Mouse (Mus musculus): ENCODE results near the gene Bax. TPM values are rescaled to one million over a fixed set of nuclear protein-coding genes. Genes with fewer than 3 reads are reported as not detected.
A peak's percentile ranks its signal among the peaks of the same experiment; 100 is the strongest.

Gene Bax
- 161 and 176 TPM in 2 replicates for polyA plus RNA-seq (2015; fragmentation: Nextera tagmentation; extraction: Ambion mirVana)

- peak within 1 kb of the TSS; percentile 71 for H3K4me2 ChIP-seq
- peak; percentile 76 for ATAC-seq (ENCODE audit: borderline replicate concordance, extremely low read depth, low FRiP score, low TSS enrichment)
- peak within 1 kb of the TSS; percentile 65 for H3K9ac ChIP-seq
- no peaks in the 10 kb centered on the region for H3K27me3 ChIP-seq
- peaks cover 25% of the 10 kb centered on the region for H3K4me1 ChIP-seq
- H3K4me3 ChIP-seq = peak within 1 kb of the TSS; percentile 83
- peak within 1 kb of the TSS; percentile 73 for H3K27ac ChIP-seq
- peaks cover 30% of the 10 kb centered on the region for H3K36me3 ChIP-seq
- WGBS = 0% methylated on average over 50 of the region's 58 CpGs
- H3K9me3 ChIP-seq = no peaks in the 10 kb centered on the region
These were observed at the start of gene Bax for GRCm38 (mm10) chr7:45466283-45467089. TSS of gene Bax (minus strand) at chr7:45466898.

GRCm38 (mm10) chr7:45515436-45515835, 48.7 kb upstream of the Bax start:
- Histone ChIP-seq H3K27me3 (no peaks in the 10 kb centered on the region), H3K9ac (no peak overlapping the region), H3K4me3 (no peak overlapping the region), H3K27ac (no peak overlapping the region), H3K4me1 (peaks cover 9% of the 10 kb centered on the region; the same call in 1 of the 2 replicates), H3K36me3 (no peaks in the 10 kb centered on the region), H3K9me3 (no peaks in the 10 kb centered on the region), H3K4me2 (peak overlapping the region; percentile 22; the same call in 1 of the 2 replicates)
- peak; percentile 29; the same call in 1 of the 2 replicates for ATAC-seq (ENCODE audit: borderline replicate concordance, extremely low read depth, low FRiP score, low TSS enrichment)
- WGBS = 27% methylated on average over 16 of the region's 16 CpGs

- Histone ChIP-seq H3K4me1 (peaks cover 11% of the 10 kb centered on the region), H3K9me3 (no peaks in the 10 kb centered on the region), H3K36me3 (no peaks in the 10 kb centered on the region), H3K9ac (no peak overlapping the region), H3K4me3 (no peak overlapping the region), H3K27me3 (no peaks in the 10 kb centered on the region), H3K27ac (no peak overlapping the region), H3K4me2 (no peak overlapping the region)
- ATAC-seq (ENCODE audit: borderline replicate concordance, extremely low read depth, low FRiP score, low TSS enrichment) = no peak
- 72% methylated on average over 7 of the region's 7 CpGs for WGBS
These were observed 47.7 kb upstream of the Bax start for GRCm38 (mm10) chr7:45514411-45514810.

- Histone ChIP-seq H3K27ac (peak within 1 kb of the TSS; percentile 91), H3K9me3 (no peaks in the 10 kb centered on the region), H3K27me3 (no peaks in the 10 kb centered on the region), H3K4me1 (peaks cover 20% of the 10 kb centered on the region), H3K9ac (peak within 1 kb of the TSS; percentile 81), H3K4me3 (peak within 1 kb of the TSS; percentile 82), H3K36me3 (peaks cover 11% of the 10 kb centered on the region; the same call in 1 of the 2 replicates), H3K4me2 (peak within 1 kb of the TSS; percentile 98)
- peak; percentile 90 for ATAC-seq (ENCODE audit: borderline replicate concordance, extremely low read depth, low FRiP score, low TSS enrichment)
- WGBS = under 1% methylated on average over 44 of the region's 44 CpGs
These were observed 43.5 kb upstream of the Bax start, which contains the start of gene Nucb1 for GRCm38 (mm10) chr7:45509912-45510787. TSS of gene Nucb1 (minus strand) at chr7:45510406.

- Histone ChIP-seq H3K27ac (peak overlapping the region; percentile 91), H3K4me3 (peak overlapping the region; percentile 82)
- ATAC-seq (ENCODE audit: borderline replicate concordance, extremely low read depth, low FRiP score, low TSS enrichment) = 0 out of 2 replicates have a peak, but pooled peaks have one; percentile 19
These were observed 42.6 kb upstream of the Bax start for GRCm38 (mm10) chr7:45509181-45509882.

GRCm38 (mm10) chr7:45508561-45508960, 41.9 kb upstream of the Bax start:
- ATAC-seq (ENCODE audit: borderline replicate concordance, extremely low read depth, low FRiP score, low TSS enrichment) = no peak
- Histone ChIP-seq H3K9ac (peak overlapping the region; percentile 81; the same call in 1 of the 2 replicates), H3K4me3 (0 out of 2 replicates have a peak overlapping the region, but pooled peaks have one; percentile 82), H3K4me1 (peaks cover 15% of the 10 kb centered on the region), H3K4me2 (peak overlapping the region; percentile 98), H3K36me3 (peaks cover 11% of the 10 kb centered on the region; the same call in 1 of the 2 replicates), H3K9me3 (no peaks in the 10 kb centered on the region), H3K27ac (no peak overlapping the region), H3K27me3 (no peaks in the 10 kb centered on the region)
- 82% methylated on average over 6 of the region's 6 CpGs for whole genome bisulfite sequencing

More at GRCm38 (mm10) chr7:45509181-45509882, 42.6 kb upstream of the Bax start:
- Histone ChIP-seq H3K9me3 (no peaks in the 10 kb centered on the region), H3K4me1 (peaks cover 15% of the 10 kb centered on the region), H3K4me2 (peak overlapping the region; percentile 98), H3K36me3 (peaks cover 11% of the 10 kb centered on the region; the same call in 1 of the 2 replicates), H3K9ac (peak overlapping the region; percentile 81), H3K27me3 (no peaks in the 10 kb centered on the region)
- 23% methylated on average over 19 of the region's 19 CpGs for WGBS

- no peak for ATAC-seq (ENCODE audit: borderline replicate concordance, extremely low read depth, low FRiP score, low TSS enrichment)
- H3K36me3 ChIP-seq = peaks cover 17% of the 10 kb centered on the region; the same call in 1 of the 2 replicates
- H3K9ac ChIP-seq = no peak overlapping the region
- H3K4me3 ChIP-seq = no peak overlapping the region
- 84% methylated on average over 6 of the region's 6 CpGs for WGBS
- peaks cover 15% of the 10 kb centered on the region for H3K4me1 ChIP-seq
- H3K9me3 ChIP-seq = no peaks in the 10 kb centered on the region
- no peak overlapping the region for H3K4me2 ChIP-seq
- H3K27me3 ChIP-seq = no peaks in the 10 kb centered on the region
- H3K27ac ChIP-seq = no peak overlapping the region
These were observed 40.9 kb upstream of the Bax start for GRCm38 (mm10) chr7:45507583-45507982.

- no peak for ATAC-seq (ENCODE audit: borderline replicate concordance, extremely low read depth, low FRiP score, low TSS enrichment)
- WGBS = 94% methylated on average over 6 of the region's 6 CpGs
- H3K4me2 ChIP-seq = no peak overlapping the region
- no peak overlapping the region for H3K9ac ChIP-seq
- peaks cover 83% of the 10 kb centered on the region for H3K36me3 ChIP-seq
- H3K27ac ChIP-seq = no peak overlapping the region
- no peaks in the 10 kb centered on the region for H3K9me3 ChIP-seq
- H3K4me3 ChIP-seq = no peak overlapping the region
- no peaks in the 10 kb centered on the region for H3K4me1 ChIP-seq
- no peaks in the 10 kb centered on the region for H3K27me3 ChIP-seq
These were observed 31.7 kb upstream of the Bax start for GRCm38 (mm10) chr7:45498427-45498826.

- Histone ChIP-seq H3K4me1 (0 out of 2 replicates have a peak, but pooled peaks cover 10% of the 10 kb centered on the region), H3K27ac (no peak overlapping the region), H3K36me3 (peaks cover 67% of the 10 kb centered on the region), H3K4me3 (no peak overlapping the region), H3K4me2 (no peak overlapping the region), H3K27me3 (no peaks in the 10 kb centered on the region), H3K9ac (no peak overlapping the region), H3K9me3 (no peaks in the 10 kb centered on the region)
- WGBS = 85% methylated on average over 9 of the region's 9 CpGs
- ATAC-seq (ENCODE audit: borderline replicate concordance, extremely low read depth, low FRiP score, low TSS enrichment) = no peak
These were observed 27.9 kb upstream of the Bax start for GRCm38 (mm10) chr7:45494548-45494947.

- H3K36me3 ChIP-seq = peaks cover 51% of the 10 kb centered on the region
- peaks cover 14% of the 10 kb centered on the region; the same call in 1 of the 2 replicates for H3K4me1 ChIP-seq
- WGBS = 84% methylated on average over 5 of the region's 5 CpGs
- H3K9me3 ChIP-seq = no peaks in the 10 kb centered on the region
- no peak overlapping the region for H3K9ac ChIP-seq
- no peak overlapping the region for H3K4me3 ChIP-seq
- no peak overlapping the region for H3K4me2 ChIP-seq
- ATAC-seq (ENCODE audit: borderline replicate concordance, extremely low read depth, low FRiP score, low TSS enrichment) = no peak
- no peaks in the 10 kb centered on the region for H3K27me3 ChIP-seq
- no peak overlapping the region for H3K27ac ChIP-seq
These were observed 26.3 kb upstream of the Bax start for GRCm38 (mm10) chr7:45492951-45493350.

Measured in lung, embryonic 15.5 days (tissue).